Mouse (Mus musculus): Measurements from ENCODE around the gene Arhgap32.

- TF ChIP-seq CTCF (IDR thresholded peaks at IDR 0.05; ENCODE audit: borderline replicate concordance, extremely low read depth, insufficient read depth, insufficient read length): no peak
- TF ChIP-seq POLR2A (IDR thresholded peaks at IDR 0.05; ENCODE audit: borderline replicate concordance, extremely low read depth, insufficient read depth, insufficient read length, poor library complexity, severe bottlenecking): no peak
Measured at GRCm38 (mm10) chr9:32302501-32303150, 186.7 kb downstream of the Arhgap32 start.
